23 mouse cellular contexts compared by ENCODE assay signal in the genomic region with DNA sequence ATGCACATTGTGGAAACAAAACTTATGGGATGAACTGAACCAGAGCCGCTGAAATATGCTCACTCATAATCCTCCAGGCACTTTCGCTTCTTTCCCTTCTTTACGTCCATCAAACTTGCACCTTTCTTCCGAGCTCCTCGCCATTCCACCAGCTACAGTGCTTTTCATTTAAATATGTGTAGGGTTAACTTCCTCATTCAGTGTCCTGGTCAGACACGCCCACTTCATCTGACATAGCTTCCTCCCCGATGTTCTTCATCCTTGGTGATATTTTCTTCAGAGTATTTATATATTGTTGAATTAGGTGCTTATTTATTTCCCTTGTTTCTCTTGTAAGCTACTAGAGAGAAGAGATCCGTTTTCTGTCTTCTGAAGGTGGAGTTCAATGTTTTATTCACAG.
DNase-seq lines count a peak whose midpoint lies in the region; ATAC-seq and TF ChIP-seq lines count a peak whose summit lies in the region.
"Had no signal": no experiment of that assay in that cellular context is flagged by ENCODE, and none has a peak within 500 bp of the region (broad histone marks: within the 10 kb centered on the region; RNA-seq: fewer than 3 reads in every experiment).

No protein-coding gene starts in this region.

- no peaks in the 10 kb centered on the region for H3K79me2 ChIP-seq in CH12.LX (replicated peaks; ENCODE audit: control insufficient read depth, extremely low read depth, insufficient read depth, poor library complexity, severe bottlenecking)

- peak overlapping the region; percentile 61 for H3K4me2 ChIP-seq in CH12.LX (ENCODE audit: insufficient read depth, low read depth, poor library complexity, severe bottlenecking)
- H3K4me2 ChIP-seq: embryonic facial prominence, embryonic 12.5 days; forebrain, embryonic 13.5 days; forebrain, embryonic 15.5 days had no signal

- no peak for TF ChIP-seq RAD21 in CH12.LX (IDR thresholded peaks at IDR 0.05; ENCODE audit: low read depth, low read length)

- no peaks in the 10 kb centered on the region for H3K4me1 ChIP-seq in CH12.LX (ENCODE audit: control insufficient read depth in 1 of 2, insufficient read depth in 2 of 2)
- H3K4me1 ChIP-seq: embryonic facial prominence, embryonic 10.5 days; embryonic facial prominence, embryonic 12.5 days; forebrain, embryonic 13.5 days; forebrain, embryonic 15.5 days had no signal

- intact Hi-C loops in heart, postnatal 14 days (cut with DNase I) = no loop called here

- H3K4me3 ChIP-seq in CH12.LX (replicated peaks in 1 of 3; ENCODE audit: low read depth in 2 of 3, low read length in 2 of 3, poor library complexity in 1 of 3) = no peak overlapping the region
- H3K4me3 ChIP-seq: embryonic facial prominence, embryonic 10.5 days; embryonic facial prominence, embryonic 12.5 days; forebrain, embryonic 13.5 days; forebrain, embryonic 15.5 days had no signal

- no peak for TF ChIP-seq EP300 in CH12.LX (IDR thresholded peaks at IDR 0.05; ENCODE audit: low read length)

- TF ChIP-seq POLR2A in CH12.LX (IDR thresholded peaks at IDR 0.05; ENCODE audit: low read depth, low read length) = no peak

- no peak for TF ChIP-seq CTCF in CH12.LX (conservative IDR thresholded peaks at IDR 0.05 in 1 of 2, IDR thresholded peaks at IDR 0.05 in 1 of 2; ENCODE audit: low read depth in 2 of 2, low read length in 2 of 2)

- DNase-seq in heart, adult 11 months = peak; percentile 30
- no peak for DNase-seq in heart, postnatal 14 days
- DNase-seq in CH12.LX (ENCODE audit: extremely low read depth) (no peak), MEL-GATA-1-ER (ENCODE audit: extremely low read depth, low read depth) (peak; percentile 29)
- DNase-seq in urinary bladder, postnatal 4 days (ENCODE audit: low spot score in 2 of 2) = no peak
- DNase-seq in right cerebral cortex, postnatal 25 days = no peak
- DNase-seq in gastrocnemius, adult 8-10 months (ENCODE audit: low spot score in 2 of 2) = no peak
- DNase-seq: adrenal gland, adult 2 months; adrenal gland, postnatal 10 days; adrenal gland, postnatal 25 days; B cell, adult 2 months; cerebellum, adult 11-12 months; cerebellum, adult 2 months; cerebellum, adult 9-10 months; cerebellum, postnatal 10 days; cerebellum, postnatal 25 days; forebrain, postnatal 0 days had no signal

- dilution Hi-C loops in CH12.LX (cut with MboI; ENCODE audit: extremely low pct_ligation_motif_present, extremely low pct_unique_long_range_greater_than_20kb, low sequenced_read_pairs) = no loop called here

- ATAC-seq in megakaryocyte, adult 5-6 weeks (ENCODE audit: poor library complexity, severe bottlenecking) = peak; percentile 77; the same call in 1 of the 2 replicates
- ATAC-seq: CD4-positive, CD25-positive, alpha-beta regulatory T cell, adult 4 months; forebrain, embryonic 13.5 days; forebrain, embryonic 15.5 days; forebrain, postnatal 0 days had no signal

- H3K9me3 ChIP-seq in CH12.LX (replicated peaks; ENCODE audit: low read length) = no peaks in the 10 kb centered on the region
- H3K9me3 ChIP-seq: embryonic facial prominence, embryonic 10.5 days; embryonic facial prominence, embryonic 12.5 days; forebrain, embryonic 13.5 days; forebrain, embryonic 15.5 days had no signal

- no peak overlapping the region for H3K27ac ChIP-seq in CH12.LX (ENCODE audit: insufficient read depth, low read depth)
- H3K27ac ChIP-seq: embryonic facial prominence, embryonic 10.5 days; embryonic facial prominence, embryonic 12.5 days; forebrain, embryonic 13.5 days; forebrain, embryonic 15.5 days had no signal

- no peak overlapping the region for H3K9ac ChIP-seq in CH12.LX (ENCODE audit: insufficient read depth, low read depth)
- H3K9ac ChIP-seq: embryonic facial prominence, embryonic 12.5 days; forebrain, embryonic 13.5 days; forebrain, embryonic 15.5 days; forebrain, postnatal 0 days had no signal

- no peaks in the 10 kb centered on the region for H3K27me3 ChIP-seq in CH12.LX (replicated peaks)
- H3K27me3 ChIP-seq: embryonic facial prominence, embryonic 12.5 days; forebrain, embryonic 13.5 days; forebrain, embryonic 15.5 days had no signal

- in situ Hi-C loops in CH12.LX (cut with MboI; ENCODE audit: low pct_ligation_motif_present, low pct_unique_long_range_greater_than_20kb, low sequenced_read_pairs) = no loop called here

- H3K36me3 ChIP-seq in CH12.LX (replicated peaks in 1 of 2; ENCODE audit: control insufficient read depth in 1 of 2, insufficient read depth in 1 of 2, low read length in 1 of 2) = no peaks in the 10 kb centered on the region
- H3K36me3 ChIP-seq: embryonic facial prominence, embryonic 10.5 days; embryonic facial prominence, embryonic 12.5 days; forebrain, embryonic 15.5 days had no signal

TF ChIP-seq in CH12.LX, 34 proteins besides CTCF, POLR2A, EP300 and RAD21:
- TF ChIP-seq USF1 (IDR thresholded peaks at IDR 0.05; ENCODE audit: low read depth, low read length) (no peak), MXI1 (IDR thresholded peaks at IDR 0.05; ENCODE audit: low read depth, low read length) (no peak), ZMIZ1 (IDR thresholded peaks at IDR 0.05; ENCODE audit: low read depth, low read length) (no peak), GABPA (IDR thresholded peaks at IDR 0.05; ENCODE audit: insufficient replicate concordance, low read depth, low read length) (no peak), RCOR1 (conservative IDR thresholded peaks at IDR 0.05; ENCODE audit: low read depth, low read length) (no peak), NELFE (IDR thresholded peaks at IDR 0.05; ENCODE audit: low read depth, low read length) (no peak), MAZ (IDR thresholded peaks at IDR 0.05; ENCODE audit: low read depth, low read length) (no peak)

Comparison
In these comparisons a context has a peak if more than half of its experiments do, and no peak if none do; other contexts are left out.
1. DNase-seq: peak in heart, adult 11 months (single experiment) and MEL-GATA-1-ER (single experiment); none in heart, postnatal 14 days (0 of 2), CH12.LX (single experiment), urinary bladder, postnatal 4 days (0 of 2), right cerebral cortex, postnatal 25 days (single experiment) and gastrocnemius, adult 8-10 months (0 of 2).